Mouse (Mus musculus): ENCODE results near the gene Gm4553. TPM values are rescaled to one million over a fixed set of nuclear protein-coding genes. Genes with fewer than 3 reads are reported as not detected.
"Not testable (repeated sequence)": the region's sequence is repeated elsewhere in the genome, so short reads cannot be mapped to it uniquely, and the experiment has no call there.

Gene Gm4553
- total RNA-seq, 2 experiments from 2014 or later, result not detected

- intact Hi-C loops (cut with DNase I), result loop anchor here (10.0 kb wide), 1 partner anchor 104 kb away; the partner anchor contains the start of gene Gm40460
- DNase-seq, result no peak
Observed at GRCm38 (mm10) chr7:142140696-142141095, 24.8 kb downstream of the Gm4553 start.

GRCm38 (mm10) chr7:142135934-142136333, 29.6 kb downstream of the Gm4553 start, which contains the start of gene Gm39115:
Gene Gm39115, minus strand, starts transcription at chr7:142136034.
- DNase-seq; intact Hi-C loops (cut with DNase I): not testable (repeated sequence)

- DNase-seq, result peak; percentile 22
- intact Hi-C loops (cut with DNase I), result no loop called here
Observed at GRCm38 (mm10) chr7:142134206-142134995, 31.1 kb downstream of the Gm4553 start.

- no peak for DNase-seq
- intact Hi-C loops (cut with DNase I), result no loop called here
Observed at GRCm38 (mm10) chr7:142128843-142129242, 36.7 kb downstream of the Gm4553 start.

- intact Hi-C loops (cut with DNase I), result not testable (repeated sequence)
Observed at GRCm38 (mm10) chr7:142120629-142121028, 44.9 kb downstream of the Gm4553 start, which contains the start of gene Gm45618. Gene Gm45618, minus strand, starts transcription at chr7:142120729.

GRCm38 (mm10) chr7:142119632-142120031, 45.9 kb downstream of the Gm4553 start:
- peak; percentile 26 for DNase-seq

More at GRCm38 (mm10) chr7:142120629-142121028, 44.9 kb downstream of the Gm4553 start, which contains the start of gene Gm45618:
- DNase-seq, result not testable (repeated sequence)

More at GRCm38 (mm10) chr7:142119632-142120031, 45.9 kb downstream of the Gm4553 start:
- intact Hi-C loops (cut with DNase I), result no loop called here

Other genes with a start within 250 kb of the Gm4553 start
- 10 to 100 TPM; 77.1 to 81.7 TPM for gene Tollip, start 247.2 kb downstream of the Gm4553 start, total RNA-seq (2021)
- gene Brsk2, start 216.0 kb downstream of the Gm4553 start, total RNA-seq (2021), result 100 to 1,000 TPM; 167 TPM
- 10 to 100 TPM; 21.1 to 21.2 TPM for gene Mob2, start 104.7 kb downstream of the Gm4553 start, total RNA-seq (2021)
- 100 to 1,000 TPM; 142 to 154 TPM for gene Dusp8, start 69.9 kb downstream of the Gm4553 start, total RNA-seq (2021)
- gene Gm45618, start 45.0 kb downstream of the Gm4553 start, total RNA-seq (2021), result not detected
- not detected for gene Gm39115, start 29.7 kb downstream of the Gm4553 start, total RNA-seq (2021)
- gene Gm45337, start 21.1 kb downstream of the Gm4553 start, total RNA-seq (2021), result not detected
- not detected for gene Gm29735, start 8.6 kb downstream of the Gm4553 start, total RNA-seq (2021)
- not detected for gene Krtap5-2, start 10.3 kb upstream of the Gm4553 start, total RNA-seq (2021)
- gene Gm10153, start 24.6 kb upstream of the Gm4553 start, total RNA-seq (2021), result not detected
- not detected for gene Krtap5-3, start 35.6 kb upstream of the Gm4553 start, total RNA-seq (2021)
- gene Gm7579, start 46.1 kb upstream of the Gm4553 start, total RNA-seq (2021), result not detected
- not detected for gene Krtap5-5, start 64.2 kb upstream of the Gm4553 start, total RNA-seq (2021)
- gene Gm40460, start 75.3 kb upstream of the Gm4553 start, total RNA-seq (2021), result not detected
- gene Gm2431, start 92.6 kb upstream of the Gm4553 start, total RNA-seq (2021), result not detected
- gene Gm4559, start 108.6 kb upstream of the Gm4553 start, total RNA-seq (2021), result not detected
- not detected for gene Krtap5-1, start 131.4 kb upstream of the Gm4553 start, total RNA-seq (2021)
- gene Krtap5-4, start 137.8 kb upstream of the Gm4553 start, total RNA-seq (2021), result not detected
- 1 to 10 TPM; 6.3 to 9.4 TPM for gene Ifitm10, start 208.0 kb upstream of the Gm4553 start, total RNA-seq (2021)
- 1 to 10 TPM in 1 of 2 experiments, not detected in 1; 5.0 TPM for gene Gm49369, start 216.9 kb upstream of the Gm4553 start, total RNA-seq (2021)
- 100 to 1,000 TPM; 133 to 157 TPM for gene Ctsd, start 222.3 kb upstream of the Gm4553 start, total RNA-seq (2021)

Data from left cerebral cortex, postnatal 4 days (tissue).